Mouse (Mus musculus): ENCODE data around the gene Szrd1.

The Szrd1 gene

GRCm38 (mm10) chr4:141068655-141069054 is 70.9 kb downstream of the Szrd1 start:
- DNase-seq (ENCODE audit: low spot score in 2 of 2), result no peak

- peak in 1 of 2 experiments; percentile 36 for DNase-seq (ENCODE audit: low spot score in 2 of 2)
Measured at GRCm38 (mm10) chr4:141067516-141068046, 72.0 kb downstream of the Szrd1 start.

GRCm38 (mm10) chr4:141066709-141067515 is 72.7 kb downstream of the Szrd1 start:
- DNase-seq (ENCODE audit: low spot score in 2 of 2), result peak; percentile 61 to 69

GRCm38 (mm10) chr4:141065123-141065522 is 74.5 kb downstream of the Szrd1 start:
- DNase-seq (ENCODE audit: low spot score in 2 of 2), result peak; percentile 88 to 89

GRCm38 (mm10) chr4:141064104-141064659 is 75.4 kb downstream of the Szrd1 start:
- DNase-seq (ENCODE audit: low spot score in 2 of 2), result no peak

All from right cerebral cortex, postnatal 10 days (tissue).